Mouse (Mus musculus) neural tube, embryonic 14.5 days (tissue): ENCODE results near the gene Wdr72. TPM values are rescaled to one million over a fixed set of nuclear protein-coding genes. Genes with fewer than 3 reads are reported as not detected.

Experiments
- ATAC-seq: fragments of 200-750 bp; cut with Nextera tagmentation; 2 replicates; pipeline ENCODE4 v1.8.0; 2017; ENCODE audit warnings: low read depth, mild to moderate bottlenecking, moderate TSS enrichment, moderate library complexity
- H3K27ac ChIP-seq: fragments of 300-500 bp; sonication (generic); 2 replicates; pipeline ENCODE4 v1.5.1; 2014; ENCODE audit warnings: low read depth, mild to moderate bottlenecking, control low read depth, low read length, moderate library complexity, mixed read lengths
- H3K27me3 ChIP-seq: fragments of 300-500 bp; sonication (generic); 2 replicates; pipeline ENCODE4 v1.6.1; 2014; ENCODE audit warnings: low read length; ENCODE audit not compliant: control insufficient read depth, insufficient read depth
- H3K36me3 ChIP-seq: fragments of 300-500 bp; sonication (generic); 2 replicates; pipeline ENCODE4 v1.6.1; 2014; ENCODE audit warnings: low read length, mixed read lengths; ENCODE audit not compliant: control insufficient read depth, insufficient read depth
- H3K4me1 ChIP-seq: fragments of 300-500 bp; sonication (generic); 2 replicates; pipeline ENCODE4 v1.6.1; 2014; ENCODE audit warnings: low read length; ENCODE audit not compliant: control insufficient read depth, insufficient read depth
- H3K4me2 ChIP-seq: fragments of 300-500 bp; sonication (generic); 2 replicates; pipeline ENCODE4 v1.6.1; 2014; ENCODE audit warnings: mild to moderate bottlenecking, low read depth, low read length, control low read depth
- H3K4me3 ChIP-seq: fragments of 300-500 bp; sonication (generic); 2 replicates; pipeline ENCODE4 v1.5.1; 2014; ENCODE audit warnings: low read depth, low read length, control low read depth, mixed read lengths
- H3K9ac ChIP-seq: fragments of 300-500 bp; sonication (generic); replicated peaks from 2 replicates; pipeline ENCODE4 v1.6.1; 2014; ENCODE audit warnings: low read depth, mild to moderate bottlenecking, control low read depth, low read length, mixed read lengths
- H3K9me3 ChIP-seq: fragments of 300-500 bp; sonication (generic); 2 replicates; pipeline ENCODE4 v1.6.1; 2016; ENCODE audit warnings: low read length; ENCODE audit not compliant: control insufficient read depth
- WGBS: fragments of 180-500 bp; shearing (Covaris S2); extraction: QIAGEN DNeasy Blood & Tissue Kit; methylation state at CpG from one replicate; pipeline ENCODE4 v1.1.7; 2014; 5-methylcytosine and 5-hydroxymethylcytosine counted together
- polyA plus RNA-seq: library from polyadenylated mRNA; unstranded; fragments of >200 nt; fragmentation: Nextera tagmentation; extraction: Ambion mirVana; gene quantifications from 2 replicates; pipeline ENCODE4 v1.2.1, GENCODE M21; 2014

The Wdr72 gene
- polyA plus RNA-seq, 1 experiment from 2014 or later: 0.24 TPM

- H3K9ac ChIP-seq: no peak overlapping the region
- H3K9me3 ChIP-seq: no peaks in the 10 kb centered on the region
- no peak overlapping the region for H3K4me2 ChIP-seq
- 57% methylated on average over 4 of the region's 4 CpGs for WGBS
- peak; percentile 51; the same call in 1 of the 2 replicates for ATAC-seq
- no peak overlapping the region for H3K4me3 ChIP-seq
- H3K27me3 ChIP-seq: no peaks in the 10 kb centered on the region
- H3K4me1 ChIP-seq: no peaks in the 10 kb centered on the region
- no peaks in the 10 kb centered on the region for H3K36me3 ChIP-seq
- no peak overlapping the region for H3K27ac ChIP-seq
Measured at GRCm38 (mm10) chr9:74258389-74258788, 148.2 kb downstream of the Wdr72 start.

- Histone ChIP-seq H3K27ac (no peak overlapping the region), H3K4me2 (peak overlapping the region; percentile 20; the same call in 1 of the 2 replicates), H3K36me3 (no peaks in the 10 kb centered on the region), H3K4me3 (no peak overlapping the region), H3K9ac (no peak overlapping the region), H3K9me3 (no peaks in the 10 kb centered on the region), H3K27me3 (no peaks in the 10 kb centered on the region), H3K4me1 (peaks cover 12% of the 10 kb centered on the region)
- ATAC-seq: 0 out of 2 replicates have a peak, but pooled peaks have one; percentile 55
- 19% methylated on average over 14 of the region's 14 CpGs for WGBS
Measured at GRCm38 (mm10) chr9:74277752-74278385, 167.7 kb downstream of the Wdr72 start.

GRCm38 (mm10) chr9:74282072-74282471 lies 171.9 kb downstream of the Wdr72 start:
- no peak overlapping the region for H3K27ac ChIP-seq

GRCm38 (mm10) chr9:74286210-74286609 lies 176.1 kb downstream of the Wdr72 start:
- no peak overlapping the region for H3K27ac ChIP-seq
- H3K27me3 ChIP-seq: no peaks in the 10 kb centered on the region
- no peak overlapping the region for H3K4me2 ChIP-seq
- H3K4me3 ChIP-seq: no peak overlapping the region
- H3K9me3 ChIP-seq: no peaks in the 10 kb centered on the region
- H3K36me3 ChIP-seq: no peaks in the 10 kb centered on the region
- WGBS: 52% methylated on average over 2 of the region's 2 CpGs
- H3K9ac ChIP-seq: no peak overlapping the region
- H3K4me1 ChIP-seq: no peaks in the 10 kb centered on the region
- no peak for ATAC-seq

More at GRCm38 (mm10) chr9:74282072-74282471, 171.9 kb downstream of the Wdr72 start:
- H3K9me3 ChIP-seq: no peaks in the 10 kb centered on the region
- ATAC-seq: peak; percentile 78
- 34% methylated on average over 3 of the region's 3 CpGs for WGBS
- H3K4me2 ChIP-seq: no peak overlapping the region
- no peaks in the 10 kb centered on the region for H3K36me3 ChIP-seq
- no peak overlapping the region for H3K9ac ChIP-seq
- H3K27me3 ChIP-seq: no peaks in the 10 kb centered on the region
- peaks cover 8% of the 10 kb centered on the region for H3K4me1 ChIP-seq
- H3K4me3 ChIP-seq: no peak overlapping the region

- no peak overlapping the region for H3K27ac ChIP-seq
- WGBS: 91% methylated on average over 3 of the region's 3 CpGs
- no peaks in the 10 kb centered on the region for H3K27me3 ChIP-seq
- H3K9ac ChIP-seq: no peak overlapping the region
- H3K36me3 ChIP-seq: no peaks in the 10 kb centered on the region
- H3K4me3 ChIP-seq: no peak overlapping the region
- H3K4me2 ChIP-seq: no peak overlapping the region
- no peak for ATAC-seq
- no peaks in the 10 kb centered on the region for H3K9me3 ChIP-seq
- no peaks in the 10 kb centered on the region for H3K4me1 ChIP-seq
Measured at GRCm38 (mm10) chr9:74294479-74294878, 184.3 kb downstream of the Wdr72 start.

GRCm38 (mm10) chr9:74318771-74319170 lies 208.6 kb downstream of the Wdr72 start:
- Histone ChIP-seq H3K9me3 (no peaks in the 10 kb centered on the region), H3K27ac (no peak overlapping the region), H3K4me3 (no peak overlapping the region), H3K4me1 (no peaks in the 10 kb centered on the region), H3K36me3 (no peaks in the 10 kb centered on the region), H3K4me2 (no peak overlapping the region), H3K9ac (no peak overlapping the region), H3K27me3 (no peaks in the 10 kb centered on the region)
- WGBS: 93% methylated on average over 1 of the region's 1 CpGs
- no peak for ATAC-seq

GRCm38 (mm10) chr9:74324089-74324924 lies 214.2 kb downstream of the Wdr72 start:
- Histone ChIP-seq H3K4me2 (no peak overlapping the region), H3K27ac (no peak overlapping the region), H3K9me3 (no peaks in the 10 kb centered on the region), H3K36me3 (no peaks in the 10 kb centered on the region), H3K4me1 (no peaks in the 10 kb centered on the region), H3K9ac (no peak overlapping the region), H3K4me3 (no peak overlapping the region), H3K27me3 (no peaks in the 10 kb centered on the region)
- no peak for ATAC-seq
- WGBS: 74% methylated on average over 11 of the region's 11 CpGs

GRCm38 (mm10) chr9:74324925-74325295 lies 214.8 kb downstream of the Wdr72 start:
- Histone ChIP-seq H3K36me3 (no peaks in the 10 kb centered on the region), H3K9me3 (no peaks in the 10 kb centered on the region), H3K4me1 (no peaks in the 10 kb centered on the region), H3K4me2 (no peak overlapping the region), H3K27ac (no peak overlapping the region), H3K27me3 (no peaks in the 10 kb centered on the region), H3K9ac (no peak overlapping the region), H3K4me3 (no peak overlapping the region)
- no peak for ATAC-seq
- 71% methylated on average over 3 of the region's 3 CpGs for WGBS

GRCm38 (mm10) chr9:74325981-74326380 lies 215.8 kb downstream of the Wdr72 start:
- no peaks in the 10 kb centered on the region for H3K9me3 ChIP-seq
- ATAC-seq: no peak
- WGBS: 87% methylated on average over 1 of the region's 1 CpGs
- no peak overlapping the region for H3K27ac ChIP-seq
- no peak overlapping the region for H3K9ac ChIP-seq
- H3K4me1 ChIP-seq: peaks cover 2% of the 10 kb centered on the region; the same call in 1 of the 2 replicates
- no peak overlapping the region for H3K4me3 ChIP-seq
- H3K27me3 ChIP-seq: no peaks in the 10 kb centered on the region
- no peak overlapping the region for H3K4me2 ChIP-seq
- H3K36me3 ChIP-seq: no peaks in the 10 kb centered on the region
